Mouse (Mus musculus): Measurements from ENCODE around the gene Hoxa10. TPM values are rescaled to one million over a fixed set of nuclear protein-coding genes. Genes with fewer than 3 reads are reported as not detected.

The Hoxa10 gene
- polyA plus RNA-seq, 1 experiment from 2014 or later = not detected

DNA sequence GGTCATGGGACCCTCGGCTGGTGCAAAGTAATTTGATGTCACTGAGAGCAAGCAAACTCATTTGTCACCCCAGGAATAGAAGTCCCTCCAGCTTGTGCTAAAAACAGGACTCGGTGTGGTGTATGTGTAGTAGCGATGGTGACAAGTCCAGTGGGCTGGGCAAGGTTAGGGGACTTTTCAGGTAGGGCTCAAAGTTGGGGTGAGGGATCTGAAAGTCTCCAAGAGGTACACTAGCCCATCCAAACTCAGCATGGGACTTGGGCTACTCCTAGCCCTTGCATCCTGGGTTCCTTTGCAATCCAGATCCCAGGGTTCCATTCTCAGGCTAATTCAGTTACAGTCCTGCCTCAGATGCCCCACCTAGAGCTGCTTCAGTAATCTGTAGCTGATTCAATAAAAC is 28.1 kb upstream of the Hoxa10 start:
- H3K4me1 ChIP-seq (ENCODE audit: insufficient read depth) = 0 out of 2 replicates have a peak, but pooled peaks cover 3% of the 10 kb centered on the region
- no peak overlapping the region for H3K4me2 ChIP-seq (ENCODE audit: low read depth, low read length)
- H3K27ac ChIP-seq (ENCODE audit: low read depth) = no peak overlapping the region
- H3K27me3 ChIP-seq (ENCODE audit: insufficient read depth, low read length) = peaks cover 95% of the 10 kb centered on the region
- WGBS (ENCODE audit: insufficient replicate concordance) = 9% methylated on average over 3 of the region's 3 CpGs
- no peaks in the 10 kb centered on the region for H3K9me3 ChIP-seq (ENCODE audit: low read length)
- DNase-seq = no peak
- no peak for TF ChIP-seq CTCF (IDR thresholded peaks at IDR 0.05; ENCODE audit: low read depth)
- TF ChIP-seq EP300 (IDR thresholded peaks at IDR 0.05; ENCODE audit: low read depth) = no peak
- no peak for ATAC-seq
- H3K4me3 ChIP-seq (ENCODE audit: low read depth, low read length) = no peak overlapping the region
- H3K9ac ChIP-seq (replicated peaks) = no peak overlapping the region
- no peaks in the 10 kb centered on the region for H3K36me3 ChIP-seq (replicated peaks; ENCODE audit: insufficient read depth, low read length)

DNA sequence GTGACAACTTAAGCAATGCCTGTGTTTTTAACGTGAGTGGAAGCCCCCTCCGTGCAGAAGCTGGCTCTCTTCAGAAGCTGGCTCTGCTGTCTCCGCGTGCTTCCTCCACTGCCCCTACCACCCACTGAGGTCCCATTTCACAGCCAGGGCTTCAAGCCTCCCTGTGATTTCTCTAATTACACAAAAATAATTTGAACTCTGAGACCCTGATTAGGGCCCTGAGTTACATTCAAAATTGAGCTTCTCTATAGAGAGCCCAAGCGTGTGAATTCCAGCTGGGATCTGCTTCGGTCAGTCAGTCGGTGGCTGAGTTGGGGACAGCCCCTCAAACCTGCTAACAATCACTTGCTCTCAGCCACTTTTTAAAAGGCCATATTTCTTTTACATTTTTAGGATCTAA is 27.7 kb upstream of the Hoxa10 start:
- no peaks in the 10 kb centered on the region for H3K36me3 ChIP-seq (replicated peaks; ENCODE audit: insufficient read depth, low read length)
- 0 out of 2 replicates have a peak, but pooled peaks cover 3% of the 10 kb centered on the region for H3K4me1 ChIP-seq (ENCODE audit: insufficient read depth)
- DNase-seq (no peak), ATAC-seq (no peak)
- no peaks in the 10 kb centered on the region for H3K9me3 ChIP-seq (ENCODE audit: low read length)
- H3K4me2 ChIP-seq (ENCODE audit: low read depth, low read length) = no peak overlapping the region
- H3K27me3 ChIP-seq (ENCODE audit: insufficient read depth, low read length) = peaks cover 95% of the 10 kb centered on the region
- 11% methylated on average over 7 of the region's 7 CpGs for WGBS (ENCODE audit: insufficient replicate concordance)
- TF ChIP-seq CTCF (IDR thresholded peaks at IDR 0.05; ENCODE audit: low read depth) (no peak), EP300 (IDR thresholded peaks at IDR 0.05; ENCODE audit: low read depth) (no peak)
- H3K4me3 ChIP-seq (ENCODE audit: low read depth, low read length) = no peak overlapping the region
- no peak overlapping the region for H3K27ac ChIP-seq (ENCODE audit: low read depth)
- no peak overlapping the region for H3K9ac ChIP-seq (replicated peaks)

DNA sequence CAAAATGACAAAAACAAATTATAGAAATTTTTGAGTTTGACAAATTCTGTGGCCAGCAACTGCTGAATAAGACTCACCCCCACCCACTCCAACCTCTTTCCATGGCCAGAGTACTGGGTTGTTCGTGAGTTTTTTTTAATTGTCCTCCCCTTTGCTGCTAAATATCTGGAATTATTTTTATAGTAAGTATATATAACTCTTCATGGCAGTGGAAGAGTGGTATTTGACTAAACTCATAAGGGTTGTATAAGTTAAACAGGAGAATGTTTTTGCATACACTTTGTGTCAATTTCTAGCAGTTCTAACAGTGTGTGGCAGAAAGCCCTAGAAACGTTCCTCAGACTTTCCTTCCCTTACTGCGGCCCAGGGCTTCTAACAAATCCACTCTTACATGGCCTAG is 27.0 kb upstream of the Hoxa10 start:
- H3K4me1 ChIP-seq (ENCODE audit: insufficient read depth) = 0 out of 2 replicates have a peak, but pooled peaks cover 3% of the 10 kb centered on the region
- peaks cover 95% of the 10 kb centered on the region for H3K27me3 ChIP-seq (ENCODE audit: insufficient read depth, low read length)
- WGBS (ENCODE audit: insufficient replicate concordance) = 12% methylated on average over 3 of the region's 3 CpGs

DNA sequence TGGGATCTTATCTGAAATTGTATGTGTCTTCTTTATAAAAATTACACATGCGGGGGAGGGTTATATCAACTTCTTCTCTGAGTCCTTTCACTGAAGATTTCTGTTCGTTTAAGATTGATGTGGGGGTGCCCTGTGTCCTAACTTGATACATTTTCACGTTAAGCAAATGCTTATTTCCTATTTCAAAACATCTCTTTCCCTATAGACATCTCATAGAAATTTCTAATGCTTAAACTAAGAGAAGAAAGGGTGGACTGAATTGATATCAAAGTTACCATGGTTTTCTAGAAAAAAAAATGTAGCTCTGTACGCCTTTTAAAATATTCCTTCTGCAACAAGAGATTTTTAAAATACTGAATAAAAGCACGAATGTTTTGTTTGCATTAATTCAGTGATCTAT is 26.6 kb upstream of the Hoxa10 start:
- 20% methylated on average over 5 of the region's 5 CpGs for WGBS (ENCODE audit: insufficient replicate concordance)
- Histone ChIP-seq H3K27me3 (ENCODE audit: insufficient read depth, low read length) (peaks cover 95% of the 10 kb centered on the region), H3K4me1 (ENCODE audit: insufficient read depth) (peaks cover 3% of the 10 kb centered on the region; the same call in 1 of the 2 replicates), H3K9me3 (ENCODE audit: low read length) (no peaks in the 10 kb centered on the region), H3K36me3 (replicated peaks; ENCODE audit: insufficient read depth, low read length) (no peaks in the 10 kb centered on the region), H3K9ac (replicated peaks) (no peak overlapping the region), H3K4me2 (ENCODE audit: low read depth, low read length) (no peak overlapping the region), H3K27ac (ENCODE audit: low read depth) (no peak overlapping the region), H3K4me3 (ENCODE audit: low read depth, low read length) (no peak overlapping the region)
- DNase-seq = no peak
- TF ChIP-seq CTCF (IDR thresholded peaks at IDR 0.05; ENCODE audit: low read depth) (no peak), EP300 (IDR thresholded peaks at IDR 0.05; ENCODE audit: low read depth) (no peak)
- no peak for ATAC-seq

More for the DNA sequence above, 27.0 kb upstream of the Hoxa10 start:
- H3K4me3 ChIP-seq (ENCODE audit: low read depth, low read length) = no peak overlapping the region
- no peaks in the 10 kb centered on the region for H3K36me3 ChIP-seq (replicated peaks; ENCODE audit: insufficient read depth, low read length)
- DNase-seq = no peak
- no peak overlapping the region for H3K9ac ChIP-seq (replicated peaks)
- H3K9me3 ChIP-seq (ENCODE audit: low read length) = no peaks in the 10 kb centered on the region
- no peak overlapping the region for H3K4me2 ChIP-seq (ENCODE audit: low read depth, low read length)
- no peak for ATAC-seq
- no peak overlapping the region for H3K27ac ChIP-seq (ENCODE audit: low read depth)
- TF ChIP-seq CTCF (IDR thresholded peaks at IDR 0.05; ENCODE audit: low read depth) (no peak), EP300 (IDR thresholded peaks at IDR 0.05; ENCODE audit: low read depth) (no peak)

DNA sequence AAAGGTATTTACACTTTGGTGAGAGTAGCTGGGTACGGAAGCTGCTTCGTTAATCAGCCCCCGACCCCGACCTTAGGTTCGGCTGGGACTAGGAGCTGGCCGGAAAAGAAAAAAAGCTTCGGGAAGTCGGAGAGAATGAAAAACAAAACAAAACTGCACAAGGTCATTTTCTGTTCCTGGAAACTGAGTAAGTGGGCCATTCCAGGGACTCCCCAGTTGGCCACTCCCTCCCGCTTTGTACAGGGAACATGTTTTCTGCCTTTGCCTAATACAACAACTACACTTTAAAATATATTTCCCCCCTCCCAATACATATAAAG is 26.0 kb upstream of the Hoxa10 start:
- Histone ChIP-seq H3K4me1 (ENCODE audit: insufficient read depth) (peaks cover 3% of the 10 kb centered on the region; the same call in 1 of the 2 replicates), H3K9me3 (ENCODE audit: low read length) (no peaks in the 10 kb centered on the region), H3K27me3 (ENCODE audit: insufficient read depth, low read length) (peaks cover 97% of the 10 kb centered on the region), H3K36me3 (replicated peaks; ENCODE audit: insufficient read depth, low read length) (no peaks in the 10 kb centered on the region), H3K9ac (replicated peaks) (no peak overlapping the region), H3K4me3 (ENCODE audit: low read depth, low read length) (no peak overlapping the region), H3K4me2 (ENCODE audit: low read depth, low read length) (no peak overlapping the region), H3K27ac (ENCODE audit: low read depth) (no peak overlapping the region)
- TF ChIP-seq CTCF (IDR thresholded peaks at IDR 0.05; ENCODE audit: low read depth) (no peak), EP300 (IDR thresholded peaks at IDR 0.05; ENCODE audit: low read depth) (no peak)
- DNase-seq = no peak
- no peak for ATAC-seq
- 7% methylated on average over 9 of the region's 9 CpGs for WGBS (ENCODE audit: insufficient replicate concordance)

DNA sequence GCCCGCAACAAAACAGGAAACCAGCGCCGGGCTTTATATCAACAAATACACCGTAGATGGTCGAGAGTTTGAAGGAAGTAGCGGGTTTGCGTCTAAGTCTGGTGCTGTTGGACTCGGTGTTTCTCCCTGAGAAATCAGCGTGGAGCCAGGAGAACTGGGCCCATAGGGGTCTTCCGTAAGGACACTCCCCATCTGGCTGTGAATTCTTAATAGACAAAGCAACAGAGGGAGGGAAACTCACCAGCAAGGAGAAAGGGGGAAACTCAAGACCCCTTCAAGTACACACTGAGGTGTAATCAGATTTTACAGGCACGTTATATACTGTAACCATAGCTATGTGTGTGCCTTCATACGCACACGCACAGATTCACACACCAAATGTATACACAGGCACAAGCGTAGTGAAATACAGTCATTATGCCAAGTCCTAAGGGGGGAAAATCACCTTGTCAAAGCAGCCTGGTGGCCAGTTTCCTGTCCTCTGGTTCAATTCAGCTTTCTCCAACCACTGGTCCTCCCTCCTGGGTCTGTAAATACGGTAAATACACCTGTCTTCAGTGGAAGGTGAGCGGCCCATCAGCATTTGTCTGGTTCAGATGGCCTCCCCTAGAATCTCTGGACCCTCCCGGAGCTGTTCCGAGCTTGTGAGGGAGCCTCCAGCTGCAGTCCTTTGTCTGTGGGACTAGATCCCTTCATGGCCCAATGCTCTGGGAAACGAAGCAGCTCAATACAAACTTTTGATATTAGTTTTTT is 25.4 kb upstream of the Hoxa10 start:
- Histone ChIP-seq H3K4me3 (ENCODE audit: low read depth, low read length) (no peak overlapping the region), H3K27ac (ENCODE audit: low read depth) (no peak overlapping the region), H3K36me3 (replicated peaks; ENCODE audit: insufficient read depth, low read length) (no peaks in the 10 kb centered on the region), H3K9ac (replicated peaks) (no peak overlapping the region), H3K27me3 (ENCODE audit: insufficient read depth, low read length) (peaks cover 97% of the 10 kb centered on the region), H3K4me1 (ENCODE audit: insufficient read depth) (peaks cover 3% of the 10 kb centered on the region; the same call in 1 of the 2 replicates), H3K9me3 (ENCODE audit: low read length) (no peaks in the 10 kb centered on the region), H3K4me2 (ENCODE audit: low read depth, low read length) (no peak overlapping the region)
- 4% methylated on average over 19 of the region's 19 CpGs for WGBS (ENCODE audit: insufficient replicate concordance)
- ATAC-seq = no peak
- no peak for DNase-seq
- TF ChIP-seq CTCF (IDR thresholded peaks at IDR 0.05; ENCODE audit: low read depth) (no peak), EP300 (IDR thresholded peaks at IDR 0.05; ENCODE audit: low read depth) (no peak)

All from liver, postnatal 0 days (tissue).